Mouse (Mus musculus) lung, adult 2 months (tissue): ENCODE measurements around the gene Cog5.

ENCODE experiments used
- CTCF ChIP-seq: fragments of 200-500 bp; IDR thresholded peaks from 2 replicates; pipeline ENCODE4 v1.5.1; 2011; ENCODE audit warnings: mild to moderate bottlenecking, low read length, control low read depth; ENCODE audit not compliant: insufficient read depth
- POLR2A ChIP-seq: fragments of 200-500 bp; IDR thresholded peaks from 2 replicates; pipeline ENCODE4 v1.6.1; 2011; ENCODE audit warnings: low read depth, mild to moderate bottlenecking, control low read depth, low read length, borderline replicate concordance; ENCODE audit errors: extremely low read depth

- TF ChIP-seq CTCF (no peak), POLR2A (no peak)
Measured at GRCm38 (mm10) chr12:31971547-31971946, 316.9 kb downstream of the Cog5 start.
